Mouse (Mus musculus): ENCODE measurements around the gene Acyp2. TPM values are rescaled to one million over a fixed set of nuclear protein-coding genes. Genes with fewer than 3 reads are reported as not detected.

Acyp2 gene
- polyA plus RNA-seq (2014; fragmentation: Nextera tagmentation; extraction: Ambion mirVana), result 35.8 and 40.0 TPM in 2 replicates

DNA sequence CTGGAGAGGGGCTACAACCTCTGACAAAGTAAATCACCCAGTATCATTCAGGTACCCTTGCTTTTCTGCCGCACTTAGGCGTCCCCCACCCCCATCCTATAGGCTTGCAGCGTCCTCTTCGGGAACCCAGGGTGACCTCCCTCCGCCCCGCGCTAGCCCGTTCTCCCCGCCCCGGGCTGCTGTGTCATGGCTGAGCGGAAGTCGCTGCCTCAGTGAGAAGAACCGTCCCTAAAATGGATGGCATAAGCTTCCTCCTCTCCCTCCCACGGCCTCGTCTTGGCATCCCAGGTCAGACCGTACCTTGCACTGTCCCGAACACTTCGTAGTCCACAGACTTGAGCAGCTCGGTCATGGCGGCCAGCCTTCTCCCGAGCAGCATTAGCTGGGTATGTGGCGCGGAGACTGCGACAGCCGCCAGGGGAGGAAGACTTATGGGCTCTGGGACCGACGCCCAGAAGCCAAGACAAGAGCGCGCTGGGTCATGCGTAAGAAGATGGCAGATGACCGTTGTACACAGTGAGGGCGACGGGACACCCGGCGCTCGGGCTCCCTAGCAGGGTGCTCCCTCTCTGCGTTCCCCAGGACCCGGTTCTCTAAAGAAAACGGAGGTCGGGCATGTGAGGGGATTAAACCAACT is at the start of gene Acyp2:
Gene Acyp2, minus strand, starts transcription at position 587 of the 637 bp plus-strand sequence.
- Histone ChIP-seq H3K9me3 (ENCODE audit: control insufficient read depth, low read length) (no peaks in the 10 kb centered on the region), H3K36me3 (ENCODE audit: control insufficient read depth, insufficient read depth, low read length) (no peaks in the 10 kb centered on the region), H3K4me2 (ENCODE audit: low read depth, low read length) (peak within 1 kb of the TSS; percentile 43), H3K9ac (replicated peaks; ENCODE audit: low read depth, low read length) (peak within 1 kb of the TSS; percentile 76), H3K27ac (ENCODE audit: low read depth, low read length) (peak within 1 kb of the TSS; percentile 89), H3K27me3 (ENCODE audit: control insufficient read depth, insufficient read depth, low read length) (no peaks in the 10 kb centered on the region), H3K4me1 (ENCODE audit: control insufficient read depth, insufficient read depth, low read length) (no peaks in the 10 kb centered on the region), H3K4me3 (ENCODE audit: low read depth, low read length) (peak within 1 kb of the TSS; percentile 45)
- ATAC-seq (ENCODE audit: low read depth), result peak; percentile 98
- 0% methylated on average over 39 of the region's 40 CpGs for WGBS

DNA sequence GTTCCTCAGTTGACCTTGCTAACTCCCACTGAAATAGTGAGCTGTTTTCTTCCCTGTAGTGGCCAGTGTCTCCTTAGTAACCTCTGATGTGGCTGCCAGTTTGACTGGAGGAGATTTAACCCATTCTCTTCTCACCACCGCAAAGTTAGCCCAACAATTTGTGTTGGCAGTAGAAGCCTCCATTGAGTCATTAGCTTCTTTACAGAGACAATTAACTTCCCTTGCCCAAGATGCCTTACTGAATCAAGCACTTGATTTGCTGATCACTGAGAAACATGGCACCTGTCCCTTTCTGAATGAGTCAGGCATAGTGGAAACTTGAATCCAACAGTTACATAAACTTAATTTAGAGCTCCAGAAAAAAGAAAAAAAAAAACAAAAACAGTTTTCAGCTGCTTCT is 40.0 kb upstream of the Acyp2 start:
- no peaks in the 10 kb centered on the region for H3K27me3 ChIP-seq (ENCODE audit: control insufficient read depth, insufficient read depth, low read length)
- ATAC-seq (ENCODE audit: low read depth), result no peak
- H3K27ac ChIP-seq (ENCODE audit: low read depth, low read length), result no peak overlapping the region
- WGBS, result 73% methylated on average over 1 of the region's 1 CpGs
- no peak overlapping the region for H3K4me3 ChIP-seq (ENCODE audit: low read depth, low read length)
- H3K9me3 ChIP-seq (ENCODE audit: control insufficient read depth, low read length), result no peaks in the 10 kb centered on the region
- H3K4me2 ChIP-seq (ENCODE audit: low read depth, low read length), result no peak overlapping the region
- no peaks in the 10 kb centered on the region for H3K4me1 ChIP-seq (ENCODE audit: control insufficient read depth, insufficient read depth, low read length)
- no peaks in the 10 kb centered on the region for H3K36me3 ChIP-seq (ENCODE audit: control insufficient read depth, insufficient read depth, low read length)
- H3K9ac ChIP-seq (replicated peaks; ENCODE audit: low read depth, low read length), result no peak overlapping the region

GRCm38 (mm10) chr11:30676086-30676485 is 26.7 kb upstream of the Acyp2 start:
- 88% methylated on average over 1 of the region's 1 CpGs for WGBS
- Histone ChIP-seq H3K9ac (replicated peaks; ENCODE audit: low read depth, low read length) (no peak overlapping the region), H3K36me3 (ENCODE audit: control insufficient read depth, insufficient read depth, low read length) (no peaks in the 10 kb centered on the region), H3K4me2 (ENCODE audit: low read depth, low read length) (no peak overlapping the region), H3K27ac (ENCODE audit: low read depth, low read length) (no peak overlapping the region), H3K9me3 (ENCODE audit: control insufficient read depth, low read length) (no peaks in the 10 kb centered on the region), H3K4me1 (ENCODE audit: control insufficient read depth, insufficient read depth, low read length) (no peaks in the 10 kb centered on the region), H3K4me3 (ENCODE audit: low read depth, low read length) (no peak overlapping the region), H3K27me3 (ENCODE audit: control insufficient read depth, insufficient read depth, low read length) (no peaks in the 10 kb centered on the region)
- ATAC-seq (ENCODE audit: low read depth), result peak; percentile 49; the same call in 1 of the 2 replicates

- H3K4me3 ChIP-seq (ENCODE audit: low read depth, low read length), result no peak overlapping the region
- H3K9me3 ChIP-seq (ENCODE audit: control insufficient read depth, low read length), result no peaks in the 10 kb centered on the region
- H3K27ac ChIP-seq (ENCODE audit: low read depth, low read length), result no peak overlapping the region
- no peaks in the 10 kb centered on the region for H3K27me3 ChIP-seq (ENCODE audit: control insufficient read depth, insufficient read depth, low read length)
- H3K36me3 ChIP-seq (ENCODE audit: control insufficient read depth, insufficient read depth, low read length), result no peaks in the 10 kb centered on the region
- H3K9ac ChIP-seq (replicated peaks; ENCODE audit: low read depth, low read length), result no peak overlapping the region
- no peak overlapping the region for H3K4me2 ChIP-seq (ENCODE audit: low read depth, low read length)
- no peaks in the 10 kb centered on the region for H3K4me1 ChIP-seq (ENCODE audit: control insufficient read depth, insufficient read depth, low read length)
- 45% methylated on average over 1 of the region's 1 CpGs for WGBS
- ATAC-seq (ENCODE audit: low read depth), result no peak
Measured at GRCm38 (mm10) chr11:30672719-30673118, 23.3 kb upstream of the Acyp2 start.

DNA sequence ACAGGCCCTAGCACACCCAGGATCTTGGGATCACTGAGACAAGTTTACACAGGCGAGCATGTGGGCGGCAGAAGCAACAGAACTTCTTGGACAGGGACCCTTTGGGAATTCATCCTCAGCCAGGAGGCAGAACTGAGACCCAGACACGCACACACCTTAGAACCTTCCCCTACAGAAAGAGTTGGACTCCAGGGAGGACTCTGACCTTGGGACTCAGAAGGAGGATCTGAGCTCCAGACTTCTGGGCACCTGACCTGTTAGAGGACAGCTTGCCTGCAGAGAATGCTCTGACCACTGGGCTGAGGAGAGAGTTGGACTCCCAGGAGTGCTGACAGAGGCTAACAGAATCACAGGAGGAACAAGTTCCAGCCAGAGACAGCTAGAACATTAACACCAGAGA is 13.6 kb upstream of the Acyp2 start:
- no peak for ATAC-seq (ENCODE audit: low read depth)
- no peaks in the 10 kb centered on the region for H3K4me1 ChIP-seq (ENCODE audit: control insufficient read depth, insufficient read depth, low read length)
- no peaks in the 10 kb centered on the region for H3K27me3 ChIP-seq (ENCODE audit: control insufficient read depth, insufficient read depth, low read length)
- H3K9me3 ChIP-seq (ENCODE audit: control insufficient read depth, low read length), result no peaks in the 10 kb centered on the region
- no peaks in the 10 kb centered on the region for H3K36me3 ChIP-seq (ENCODE audit: control insufficient read depth, insufficient read depth, low read length)
- WGBS, result 92% methylated on average over 3 of the region's 3 CpGs
- no peak overlapping the region for H3K4me2 ChIP-seq (ENCODE audit: low read depth, low read length)
- no peak overlapping the region for H3K9ac ChIP-seq (replicated peaks; ENCODE audit: low read depth, low read length)
- no peak overlapping the region for H3K27ac ChIP-seq (ENCODE audit: low read depth, low read length)
- H3K4me3 ChIP-seq (ENCODE audit: low read depth, low read length), result no peak overlapping the region

DNA sequence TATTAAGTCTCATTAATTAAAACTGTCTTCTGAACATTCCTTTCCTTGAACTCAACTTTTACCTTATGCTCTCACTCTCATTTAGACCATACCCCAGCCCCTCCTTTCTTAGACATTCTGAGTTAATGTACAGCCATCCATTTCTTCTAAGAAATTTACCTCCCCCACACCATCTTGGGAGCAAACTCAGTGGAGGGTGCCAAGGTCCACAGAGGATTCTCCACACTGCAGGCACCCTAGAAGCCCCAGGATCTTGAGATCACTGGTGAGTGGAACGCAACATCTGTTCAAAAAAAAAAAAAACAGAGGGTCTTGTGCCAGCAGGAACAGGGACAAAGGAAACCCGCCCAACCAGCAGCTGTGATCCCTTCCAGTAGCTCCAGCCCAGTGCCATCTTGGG is 13.2 kb upstream of the Acyp2 start:
- H3K4me2 ChIP-seq (ENCODE audit: low read depth, low read length), result no peak overlapping the region
- H3K4me3 ChIP-seq (ENCODE audit: low read depth, low read length), result no peak overlapping the region
- WGBS, result 88% methylated on average over 2 of the region's 2 CpGs
- no peak overlapping the region for H3K9ac ChIP-seq (replicated peaks; ENCODE audit: low read depth, low read length)
- H3K27me3 ChIP-seq (ENCODE audit: control insufficient read depth, insufficient read depth, low read length), result no peaks in the 10 kb centered on the region
- H3K9me3 ChIP-seq (ENCODE audit: control insufficient read depth, low read length), result no peaks in the 10 kb centered on the region
- H3K4me1 ChIP-seq (ENCODE audit: control insufficient read depth, insufficient read depth, low read length), result no peaks in the 10 kb centered on the region
- no peak overlapping the region for H3K27ac ChIP-seq (ENCODE audit: low read depth, low read length)
- no peaks in the 10 kb centered on the region for H3K36me3 ChIP-seq (ENCODE audit: control insufficient read depth, insufficient read depth, low read length)
- no peak for ATAC-seq (ENCODE audit: low read depth)

DNA sequence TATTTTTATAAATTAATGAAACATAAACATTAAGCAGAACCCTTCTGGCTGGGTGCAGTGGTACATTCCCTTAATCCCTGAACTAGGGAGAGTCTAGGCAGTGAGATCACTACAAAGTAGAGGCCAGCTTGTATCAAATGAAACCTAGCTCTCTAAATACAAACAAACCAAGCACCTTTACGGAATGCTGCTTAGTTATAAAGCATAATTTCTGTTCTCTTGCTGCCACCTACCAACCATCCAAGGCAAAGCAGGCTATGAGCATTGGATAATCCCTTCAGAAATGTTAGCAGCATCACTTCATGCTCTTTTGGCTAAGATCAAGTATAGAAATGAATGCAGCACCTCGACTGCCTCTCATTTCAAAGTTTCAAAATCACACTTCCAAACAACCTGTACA is 7.7 kb upstream of the Acyp2 start:
- Histone ChIP-seq H3K36me3 (ENCODE audit: control insufficient read depth, insufficient read depth, low read length) (no peaks in the 10 kb centered on the region), H3K27me3 (ENCODE audit: control insufficient read depth, insufficient read depth, low read length) (no peaks in the 10 kb centered on the region), H3K4me3 (ENCODE audit: low read depth, low read length) (no peak overlapping the region), H3K4me1 (ENCODE audit: control insufficient read depth, insufficient read depth, low read length) (no peaks in the 10 kb centered on the region), H3K4me2 (ENCODE audit: low read depth, low read length) (no peak overlapping the region), H3K9me3 (ENCODE audit: control insufficient read depth, low read length) (no peaks in the 10 kb centered on the region), H3K9ac (replicated peaks; ENCODE audit: low read depth, low read length) (no peak overlapping the region), H3K27ac (ENCODE audit: low read depth, low read length) (no peak overlapping the region)
- 38% methylated on average over 2 of the region's 2 CpGs for WGBS
- ATAC-seq (ENCODE audit: low read depth), result peak; percentile 93

GRCm38 (mm10) chr11:30656060-30656459 is 6.7 kb upstream of the Acyp2 start:
- no peaks in the 10 kb centered on the region for H3K27me3 ChIP-seq (ENCODE audit: control insufficient read depth, insufficient read depth, low read length)
- H3K36me3 ChIP-seq (ENCODE audit: control insufficient read depth, insufficient read depth, low read length), result no peaks in the 10 kb centered on the region
- H3K4me2 ChIP-seq (ENCODE audit: low read depth, low read length), result no peak overlapping the region
- ATAC-seq (ENCODE audit: low read depth), result no peak
- WGBS, result 82% methylated on average over 4 of the region's 4 CpGs
- no peaks in the 10 kb centered on the region for H3K4me1 ChIP-seq (ENCODE audit: control insufficient read depth, insufficient read depth, low read length)
- no peak overlapping the region for H3K9ac ChIP-seq (replicated peaks; ENCODE audit: low read depth, low read length)
- no peak overlapping the region for H3K27ac ChIP-seq (ENCODE audit: low read depth, low read length)
- no peaks in the 10 kb centered on the region for H3K9me3 ChIP-seq (ENCODE audit: control insufficient read depth, low read length)
- H3K4me3 ChIP-seq (ENCODE audit: low read depth, low read length), result no peak overlapping the region

DNA sequence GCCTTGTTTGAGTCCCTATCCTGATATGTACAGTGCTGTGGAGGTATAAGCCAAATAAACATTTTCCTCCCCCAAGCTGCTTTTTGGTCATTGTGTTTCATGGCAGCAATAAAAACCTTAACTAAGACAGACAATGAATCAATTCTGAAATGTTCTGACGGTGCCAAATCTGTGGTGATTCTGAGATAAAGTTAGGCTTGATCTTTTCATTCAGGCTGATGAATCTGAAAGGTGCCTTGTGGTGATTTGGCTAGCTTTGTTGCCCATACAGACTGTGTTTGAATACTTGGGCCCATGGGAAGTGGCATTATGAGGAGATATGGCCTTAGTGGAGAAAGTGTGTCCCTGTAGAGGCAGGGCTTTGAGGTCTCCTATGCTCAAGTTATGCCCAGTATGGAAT is 1.0 kb upstream of the Acyp2 start:
- no peak for ATAC-seq (ENCODE audit: low read depth)
- H3K9me3 ChIP-seq (ENCODE audit: control insufficient read depth, low read length), result no peaks in the 10 kb centered on the region
- H3K36me3 ChIP-seq (ENCODE audit: control insufficient read depth, insufficient read depth, low read length), result no peaks in the 10 kb centered on the region
- H3K27ac ChIP-seq (ENCODE audit: low read depth, low read length), result no peak overlapping the region
- H3K27me3 ChIP-seq (ENCODE audit: control insufficient read depth, insufficient read depth, low read length), result no peaks in the 10 kb centered on the region
- no peak overlapping the region for H3K4me2 ChIP-seq (ENCODE audit: low read depth, low read length)
- no peak overlapping the region for H3K4me3 ChIP-seq (ENCODE audit: low read depth, low read length)
- H3K9ac ChIP-seq (replicated peaks; ENCODE audit: low read depth, low read length), result no peak overlapping the region
- H3K4me1 ChIP-seq (ENCODE audit: control insufficient read depth, insufficient read depth, low read length), result no peaks in the 10 kb centered on the region
- WGBS, result 47% methylated on average over 1 of the region's 1 CpGs
